14 mouse cellular contexts compared by ENCODE assay signal in the genomic region with DNA sequence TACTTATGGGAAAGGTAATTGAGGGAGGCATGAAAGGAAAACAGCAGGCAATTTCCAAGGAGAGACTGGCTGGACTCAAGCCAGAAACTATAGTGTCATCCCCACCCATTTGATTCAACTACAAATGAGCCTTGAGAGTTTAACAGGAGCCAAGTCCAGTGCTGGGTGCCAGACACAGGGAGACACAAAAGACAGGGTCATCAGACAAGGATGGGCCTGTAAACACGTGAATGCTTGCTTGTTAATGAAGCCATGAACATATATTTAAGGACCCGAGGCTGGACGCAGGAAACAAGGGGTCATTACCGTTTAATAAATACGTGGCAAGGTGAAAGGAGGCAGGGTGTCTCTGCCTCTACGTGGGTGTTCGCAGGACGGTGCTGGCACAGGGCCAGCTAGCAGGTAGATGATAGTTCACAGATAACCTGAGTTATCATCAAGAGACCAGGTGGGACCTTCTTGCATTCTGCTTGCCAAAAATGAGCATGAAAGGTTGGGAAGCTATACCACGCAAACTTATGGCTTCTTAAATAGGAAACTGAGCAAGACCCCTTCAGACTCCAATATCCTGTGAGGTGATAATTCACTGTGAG. TPM values are rescaled to one million over a fixed set of nuclear protein-coding genes. Genes with fewer than 3 reads are reported as not detected.
A peak's percentile ranks its signal among the peaks of the same experiment; 100 is the strongest.
DNase-seq lines count a peak whose midpoint lies in the region; ATAC-seq and TF ChIP-seq lines count a peak whose summit lies in the region.
"Had no signal": no experiment of that assay in that cellular context is flagged by ENCODE, and none has a peak within 500 bp of the region (broad histone marks: within the 10 kb centered on the region; RNA-seq: fewer than 3 reads in every experiment).

No protein-coding gene starts in this region.

- no peak for TF ChIP-seq POLR2A in small intestine, adult 2 months (IDR thresholded peaks at IDR 0.05; ENCODE audit: low read depth, low read length)

- H3K27ac ChIP-seq in forebrain, embryonic 14.5 days (ENCODE audit: low read depth, low read length): peak overlapping the region; percentile 55; the same call in 1 of the 2 replicates
- no peak overlapping the region for H3K27ac ChIP-seq in forebrain, embryonic 12.5 days
- no peak overlapping the region for H3K27ac ChIP-seq in midbrain, embryonic 14.5 days (replicated peaks; ENCODE audit: low read depth, low read length)
- H3K27ac ChIP-seq in midbrain, embryonic 15.5 days: no peak overlapping the region
- peak overlapping the region; percentile 7; the same call in 1 of the 2 replicates for H3K27ac ChIP-seq in small intestine, adult 2 months (ENCODE audit: insufficient read depth, low read depth, low read length)
- H3K27ac ChIP-seq: liver, embryonic 12.5 days; neural tube, embryonic 13.5 days had no signal

- DNase-seq in forebrain, embryonic 14.5 days (ENCODE audit: low spot score): peak; percentile 78
- peak; percentile 28 for DNase-seq in midbrain, embryonic 14.5 days
- DNase-seq in ZHBTc4 (ENCODE audit: low read depth, low spot score) (peak; percentile 84), liver (no peak)
- DNase-seq: gastrocnemius, postnatal 36 days; thymus, adult 2 months had no signal

- no peak overlapping the region for H3K9ac ChIP-seq in forebrain, embryonic 14.5 days (ENCODE audit: low read length)
- H3K9ac ChIP-seq in forebrain, embryonic 12.5 days: no peak overlapping the region
- no peak overlapping the region for H3K9ac ChIP-seq in midbrain, embryonic 14.5 days (replicated peaks; ENCODE audit: low read length)
- H3K9ac ChIP-seq in midbrain, embryonic 15.5 days: no peak overlapping the region
- H3K9ac ChIP-seq: liver, embryonic 12.5 days; neural tube, embryonic 13.5 days had no signal

- no peak for TF ChIP-seq CTCF in small intestine, adult 2 months (IDR thresholded peaks at IDR 0.05; ENCODE audit: extremely low read depth, insufficient read length, insufficient replicate concordance, low read depth, low read length)

- no peaks in the 10 kb centered on the region for H3K27me3 ChIP-seq in forebrain, embryonic 14.5 days (replicated peaks; ENCODE audit: control insufficient read depth, insufficient read depth, low read length)
- H3K27me3 ChIP-seq in forebrain, embryonic 12.5 days: no peaks in the 10 kb centered on the region
- no peaks in the 10 kb centered on the region for H3K27me3 ChIP-seq in midbrain, embryonic 14.5 days (ENCODE audit: control insufficient read depth, insufficient read depth, low read length)
- H3K27me3 ChIP-seq in midbrain, embryonic 15.5 days (replicated peaks): no peaks in the 10 kb centered on the region
- no peaks in the 10 kb centered on the region for H3K27me3 ChIP-seq in small intestine, adult 2 months (ENCODE audit: control insufficient read depth, insufficient read depth, low read length)
- H3K27me3 ChIP-seq: liver, embryonic 12.5 days; neural tube, embryonic 13.5 days; Patski had no signal

- peaks cover 4% of the 10 kb centered on the region for H3K4me1 ChIP-seq in forebrain, embryonic 14.5 days (ENCODE audit: control insufficient read depth, insufficient read depth, low read length)
- H3K4me1 ChIP-seq in forebrain, embryonic 12.5 days: peaks cover 4% of the 10 kb centered on the region; the same call in 1 of the 2 replicates
- H3K4me1 ChIP-seq in midbrain, embryonic 14.5 days (ENCODE audit: control insufficient read depth, insufficient read depth, low read length): no peaks in the 10 kb centered on the region
- no peaks in the 10 kb centered on the region for H3K4me1 ChIP-seq in midbrain, embryonic 15.5 days
- peaks cover 18% of the 10 kb centered on the region; the same call in 1 of the 2 replicates for H3K4me1 ChIP-seq in small intestine, adult 2 months (ENCODE audit: control insufficient read depth, insufficient read depth, insufficient read length, low read length)

- ATAC-seq in forebrain, embryonic 14.5 days: peak; percentile 60; the same call in 1 of the 2 replicates
- no peak for ATAC-seq in forebrain, embryonic 12.5 days (ENCODE audit: low FRiP score)
- ATAC-seq in midbrain, embryonic 14.5 days (ENCODE audit: low FRiP score, low TSS enrichment): no peak
- no peak for ATAC-seq in midbrain, embryonic 15.5 days (replicated peaks)
- ATAC-seq: CD4-positive, CD25-positive, alpha-beta regulatory T cell, adult 4 months; liver, embryonic 12.5 days; Patski had no signal

- H3K9me3 ChIP-seq in forebrain, embryonic 14.5 days (replicated peaks; ENCODE audit: control insufficient read depth, low read length): no peaks in the 10 kb centered on the region
- no peaks in the 10 kb centered on the region for H3K9me3 ChIP-seq in forebrain, embryonic 12.5 days
- H3K9me3 ChIP-seq in midbrain, embryonic 14.5 days (ENCODE audit: control insufficient read depth, low read length): no peaks in the 10 kb centered on the region
- no peaks in the 10 kb centered on the region for H3K9me3 ChIP-seq in midbrain, embryonic 15.5 days
- H3K9me3 ChIP-seq: liver, embryonic 12.5 days; neural tube, embryonic 13.5 days had no signal

- H3K36me3 ChIP-seq in forebrain, embryonic 14.5 days (ENCODE audit: control insufficient read depth, insufficient read depth, low read length): peaks cover 17% of the 10 kb centered on the region; the same call in 1 of the 2 replicates
- no peaks in the 10 kb centered on the region; the same call in 1 of the 2 replicates for H3K36me3 ChIP-seq in forebrain, embryonic 12.5 days (replicated peaks)
- H3K36me3 ChIP-seq in midbrain, embryonic 14.5 days (ENCODE audit: control insufficient read depth, insufficient read depth, low read length): no peaks in the 10 kb centered on the region
- H3K36me3 ChIP-seq in midbrain, embryonic 15.5 days (replicated peaks): no peaks in the 10 kb centered on the region
- H3K36me3 ChIP-seq in small intestine, adult 2 months (ENCODE audit: control insufficient read depth, insufficient read depth, low read length): no peaks in the 10 kb centered on the region; the same call in none of the 2 replicates
- H3K36me3 ChIP-seq: liver, embryonic 12.5 days had no signal

- 44% methylated on average over 9 of the region's 9 CpGs for WGBS in forebrain, embryonic 14.5 days
- WGBS in forebrain, embryonic 12.5 days: 79% methylated on average over 9 of the region's 9 CpGs
- 82% methylated on average over 9 of the region's 9 CpGs for WGBS in midbrain, embryonic 14.5 days
- WGBS in midbrain, embryonic 15.5 days: 79% methylated on average over 9 of the region's 9 CpGs
- 27% methylated on average over 9 of the region's 9 CpGs for WGBS in small intestine, adult 2 months

- H3K4me2 ChIP-seq in forebrain, embryonic 14.5 days (ENCODE audit: low read length): no peak overlapping the region
- H3K4me2 ChIP-seq in forebrain, embryonic 12.5 days: no peak overlapping the region
- H3K4me2 ChIP-seq in midbrain, embryonic 14.5 days (ENCODE audit: low read length): no peak overlapping the region
- no peak overlapping the region for H3K4me2 ChIP-seq in midbrain, embryonic 15.5 days
- H3K4me2 ChIP-seq: heart, embryonic 11.5 days; liver, embryonic 12.5 days; neural tube, embryonic 13.5 days had no signal

- H3K4me3 ChIP-seq in forebrain, embryonic 14.5 days (ENCODE audit: low read depth, low read length): no peak overlapping the region
- no peak overlapping the region for H3K4me3 ChIP-seq in forebrain, embryonic 12.5 days (replicated peaks)
- H3K4me3 ChIP-seq in midbrain, embryonic 14.5 days (replicated peaks; ENCODE audit: low read depth, low read length): no peak overlapping the region
- H3K4me3 ChIP-seq in midbrain, embryonic 15.5 days: no peak overlapping the region
- no peak overlapping the region for H3K4me3 ChIP-seq in small intestine, adult 2 months (ENCODE audit: low read depth, low read length)
- H3K4me3 ChIP-seq: liver, embryonic 12.5 days; neural tube, embryonic 13.5 days had no signal

RNA-seq across cellular contexts. Expression of a gene that starts 23.4 kb away (rescaled TPM):
- 10.8 and 15.5 TPM in 2 replicates for polyA plus RNA-seq in forebrain, embryonic 14.5 days (2014; fragmentation: Nextera tagmentation; extraction: Ambion mirVana)
- polyA plus RNA-seq in forebrain, embryonic 12.5 days (2016; fragmentation: Nextera tagmentation; extraction: Ambion mirVana): 8.2 and 11.1 TPM in 2 replicates
- 8.3 and 8.8 TPM in 2 replicates for polyA plus RNA-seq in midbrain, embryonic 14.5 days (2014; fragmentation: Nextera tagmentation; extraction: Ambion mirVana)
- polyA plus RNA-seq in midbrain, embryonic 15.5 days (2015; fragmentation: Nextera tagmentation; extraction: Ambion mirVana): 8.1 and 10.1 TPM in 2 replicates
- polyA plus RNA-seq in small intestine, adult 2 months (2012; rRNA removed): 9.6 and 16.1 TPM in 2 replicates

Comparison
In these comparisons a context has a peak if more than half of its experiments do, and no peak if none do; other contexts are left out.
1. H3K27ac ChIP-seq: peak in forebrain, embryonic 14.5 days (single experiment) and small intestine, adult 2 months (single experiment); none in forebrain, embryonic 12.5 days (single experiment), midbrain, embryonic 14.5 days (single experiment) and midbrain, embryonic 15.5 days (single experiment).